Mouse (Mus musculus) frontal cortex, postnatal 36 days (tissue): Measurements from ENCODE around the gene H2-DMb1.

Source experiments
- DNase-seq, 2 experiments: peaks; one replicate each; pipeline ENCODE4 v3.0.0; 2022; ENCODE audit warnings: low spot score in 2 of 2

H2-DMb1 gene

GRCm38 (mm10) chr17:34152923-34153322 is at the start of gene H2-DMb1:
Gene H2-DMb1 (plus strand): TSS chr17:34153072.
- peak in 1 of 2 experiments; percentile 62 for DNase-seq

GRCm38 (mm10) chr17:34104804-34105203 is 48.1 kb upstream of the H2-DMb1 start:
- no peak for DNase-seq

- no peak for DNase-seq
Observed at GRCm38 (mm10) chr17:34106555-34106954, 46.3 kb upstream of the H2-DMb1 start.

GRCm38 (mm10) chr17:34107109-34107867 is 45.6 kb upstream of the H2-DMb1 start:
- DNase-seq: no peak

GRCm38 (mm10) chr17:34108460-34108859 is 44.4 kb upstream of the H2-DMb1 start:
- no peak for DNase-seq

- DNase-seq: peak in 1 of 2 experiments; percentile 50
Observed at GRCm38 (mm10) chr17:34109038-34109805, 43.6 kb upstream of the H2-DMb1 start.

- DNase-seq: no peak
Observed at GRCm38 (mm10) chr17:34109806-34110195, 43.1 kb upstream of the H2-DMb1 start.

GRCm38 (mm10) chr17:34110309-34110708 is 42.6 kb upstream of the H2-DMb1 start:
- no peak for DNase-seq

GRCm38 (mm10) chr17:34114114-34114513 is 38.8 kb upstream of the H2-DMb1 start:
- DNase-seq: no peak

- DNase-seq: no peak
Observed at GRCm38 (mm10) chr17:34116736-34117370, 36.0 kb upstream of the H2-DMb1 start.

- DNase-seq: no peak
Observed at GRCm38 (mm10) chr17:34117421-34118112, 35.3 kb upstream of the H2-DMb1 start.

- peak in 1 of 2 experiments; percentile 59 for DNase-seq
Observed at GRCm38 (mm10) chr17:34118113-34118872, 34.6 kb upstream of the H2-DMb1 start.

- no peak for DNase-seq
Observed at GRCm38 (mm10) chr17:34118873-34119248, 34.0 kb upstream of the H2-DMb1 start.

- peak; percentile 99 for DNase-seq
Observed at GRCm38 (mm10) chr17:34119249-34120179, 33.4 kb upstream of the H2-DMb1 start, which contains the start of gene H2-DMa. Gene H2-DMa (plus strand): TSS chr17:34119541.

GRCm38 (mm10) chr17:34120180-34120723 is 32.6 kb upstream of the H2-DMb1 start:
- DNase-seq: peak; percentile 81 to 85

- DNase-seq: peak; percentile 74 to 76
Observed at GRCm38 (mm10) chr17:34120814-34121171, 32.1 kb upstream of the H2-DMb1 start.

GRCm38 (mm10) chr17:34121172-34121878 is 31.5 kb upstream of the H2-DMb1 start:
- DNase-seq: peak; percentile 90 to 92

GRCm38 (mm10) chr17:34121879-34122187 is 31.0 kb upstream of the H2-DMb1 start:
- DNase-seq: peak in 1 of 2 experiments; percentile 58
